8 mouse cellular contexts compared by ENCODE assay signal in genomic region chr12:111537796-111538291, GRCm38 (mm10). TPM values are rescaled to one million over a fixed set of nuclear protein-coding genes. Genes with fewer than 3 reads are reported as not detected.
DNase-seq lines count a peak whose midpoint lies in the region; ATAC-seq lines count a peak whose summit lies in the region.

Eif5 (plus strand) TSS chr12:111538016.

- ATAC-seq in intestine, embryonic 14.5 days (replicated peaks; ENCODE audit: low FRiP score, low TSS enrichment, low read depth): peak; percentile 97

- DNase-seq in adrenal gland, adult 18-20 months (ENCODE audit: low spot score in 2 of 2): peak; percentile 98
- DNase-seq in embryo, embryonic 11 days: peak; percentile 99
- peak; percentile 100 for DNase-seq in gastrocnemius, postnatal 25 days
- DNase-seq in intestine, embryonic 14.5 days (ENCODE audit: low spot score): peak; percentile 100
- DNase-seq in left cerebral cortex, postnatal 14 days (ENCODE audit: low spot score in 2 of 2): peak; percentile 99
- DNase-seq in mesoderm, embryonic 11.5 days (ENCODE audit: low read depth, low spot score): peak; percentile 99
- DNase-seq in right cerebral cortex, postnatal 36 days (ENCODE audit: low spot score in 2 of 2): peak; percentile 99
- DNase-seq in yolk sac, embryonic 10.5 days (ENCODE audit: low spot score): peak; percentile 100

- no peaks in the 10 kb centered on the region for H3K27me3 ChIP-seq in intestine, embryonic 14.5 days (replicated peaks; ENCODE audit: control insufficient read depth, insufficient read depth, low read length)

- H3K9ac ChIP-seq in intestine, embryonic 14.5 days (ENCODE audit: low read length): peak within 1 kb of the TSS; percentile 99

- intact Hi-C loops in left cerebral cortex, postnatal 14 days (cut with DNase I): loop anchor here (2.0 to 5.0 kb wide), 2 partner anchors 37 to 109 kb away; partner anchors contain the start of gene Mark3

- H3K27ac ChIP-seq in intestine, embryonic 14.5 days (ENCODE audit: low read depth): peak within 1 kb of the TSS; percentile 97

- WGBS in intestine, embryonic 14.5 days: under 1% methylated on average over 42 of the region's 47 CpGs

- peak within 1 kb of the TSS; percentile 94 for H3K4me3 ChIP-seq in intestine, embryonic 14.5 days (ENCODE audit: low read depth, low read length)

- peak within 1 kb of the TSS; percentile 80 for H3K4me2 ChIP-seq in intestine, embryonic 14.5 days (ENCODE audit: low read length)

- H3K4me1 ChIP-seq in intestine, embryonic 14.5 days (replicated peaks; ENCODE audit: control insufficient read depth, insufficient read depth, low read length): peaks cover 20% of the 10 kb centered on the region

- H3K9me3 ChIP-seq in intestine, embryonic 14.5 days (ENCODE audit: control insufficient read depth, low read length): no peaks in the 10 kb centered on the region

- peaks cover 37% of the 10 kb centered on the region for H3K36me3 ChIP-seq in intestine, embryonic 14.5 days (ENCODE audit: control insufficient read depth, insufficient read depth, low read length)

RNA-seq across cellular contexts. Expression of gene Eif5, which starts in this region (rescaled TPM):
- total RNA-seq in adrenal gland, adult 18-20 months (2021): 100 to 1,000 TPM; 393 to 425 TPM
- total RNA-seq in gastrocnemius, postnatal 25 days (2021): 100 to 1,000 TPM; 133 to 143 TPM
- 505 and 521 TPM in 2 replicates for polyA plus RNA-seq in intestine, embryonic 14.5 days (2014; fragmentation: Nextera tagmentation; extraction: Ambion mirVana)
- total RNA-seq in left cerebral cortex, postnatal 14 days (2021): 100 to 1,000 TPM; 237 to 261 TPM

Comparison
In these comparisons a context has a peak if more than half of its experiments do, and no peak if none do; other contexts are left out.
1. Peak in every context shown above with its lines: DNase-seq, ATAC-seq, H3K4me3 ChIP-seq and H3K27ac ChIP-seq.